Mouse (Mus musculus): ENCODE results near the gene Fem1a. TPM values are rescaled to one million over a fixed set of nuclear protein-coding genes. Genes with fewer than 3 reads are reported as not detected.

Fem1a gene
- total RNA-seq, 2 experiments from 2014 or later = 41.6 to 44.7 TPM

GRCm38 (mm10) chr17:56300186-56300585 lies 43.6 kb downstream of the Fem1a start, which contains the start of gene Arrdc5:
Gene Arrdc5 (minus strand): TSS chr17:56300286.
- no peak for DNase-seq (ENCODE audit: low spot score in 2 of 2)

DNA sequence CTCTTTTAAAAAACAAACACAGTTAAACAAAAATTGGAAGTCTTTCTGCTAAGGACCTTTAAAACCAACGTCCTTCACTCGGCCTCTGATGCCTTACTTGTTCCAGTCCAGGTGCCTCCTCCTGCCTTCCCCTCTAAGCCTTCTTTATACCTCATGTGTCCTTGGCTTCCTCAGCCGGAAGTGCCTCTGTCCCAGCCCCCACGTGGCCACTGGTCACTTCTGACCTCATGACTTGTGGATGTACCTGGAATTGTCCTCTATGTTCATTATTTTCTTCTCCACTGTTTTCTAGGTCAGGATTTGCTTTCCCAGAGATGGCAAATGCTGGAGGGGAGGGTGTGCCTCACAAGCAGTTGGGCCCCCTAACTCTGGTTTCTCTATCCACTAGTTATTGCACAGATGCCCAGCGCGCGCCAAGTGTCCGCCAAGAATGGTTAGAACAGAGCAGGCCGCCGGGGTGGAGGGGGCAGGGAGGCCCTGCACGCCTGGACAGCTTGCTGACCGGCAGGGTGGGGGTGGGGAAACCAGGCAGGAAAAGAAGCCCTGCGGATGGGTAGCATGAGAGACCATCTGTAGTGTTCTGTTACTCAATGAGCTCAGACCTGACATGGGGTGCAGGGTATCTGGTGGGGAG lies 45.9 kb downstream of the Fem1a start:
- no peak for DNase-seq (ENCODE audit: low spot score in 2 of 2)

DNA sequence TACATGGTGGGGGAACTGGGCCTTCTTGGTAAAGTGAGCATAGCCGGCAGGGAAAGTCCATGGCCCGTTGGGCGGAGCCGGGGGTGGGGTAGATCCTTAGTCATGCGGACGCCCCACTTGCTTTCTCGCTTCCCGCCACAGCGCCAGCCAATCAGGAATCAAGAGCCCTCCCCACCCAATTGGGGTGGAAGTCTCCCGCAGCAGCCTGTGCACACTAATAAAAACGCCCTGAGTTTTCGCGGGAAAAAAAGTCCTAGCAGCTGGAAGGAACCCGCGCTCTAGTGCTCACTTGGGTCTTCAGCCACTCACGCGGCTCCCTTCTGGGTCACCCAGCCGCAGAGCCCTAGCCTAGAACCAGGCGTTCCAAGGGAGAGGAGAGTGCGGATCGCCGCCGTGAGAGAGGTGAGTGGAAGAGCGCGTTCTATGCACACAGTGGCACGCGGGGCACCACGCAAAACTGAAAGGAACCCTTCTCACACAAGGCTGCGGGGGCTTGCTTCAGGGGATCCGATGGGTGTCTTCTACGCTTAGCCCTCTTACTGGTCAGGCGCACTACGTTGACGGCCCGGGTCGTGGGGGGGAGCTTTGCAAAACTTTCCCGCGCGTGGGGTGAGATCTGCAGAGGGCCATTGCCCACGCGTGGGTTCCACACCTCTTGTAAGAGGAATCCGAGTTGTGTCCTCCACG lies 46.7 kb downstream of the Fem1a start, which contains the start of gene Uhrf1:
TSS of gene Uhrf1 (plus strand) at position 162 of the 687 bp plus-strand sequence.
- DNase-seq (ENCODE audit: low spot score in 2 of 2) = no peak

DNA sequence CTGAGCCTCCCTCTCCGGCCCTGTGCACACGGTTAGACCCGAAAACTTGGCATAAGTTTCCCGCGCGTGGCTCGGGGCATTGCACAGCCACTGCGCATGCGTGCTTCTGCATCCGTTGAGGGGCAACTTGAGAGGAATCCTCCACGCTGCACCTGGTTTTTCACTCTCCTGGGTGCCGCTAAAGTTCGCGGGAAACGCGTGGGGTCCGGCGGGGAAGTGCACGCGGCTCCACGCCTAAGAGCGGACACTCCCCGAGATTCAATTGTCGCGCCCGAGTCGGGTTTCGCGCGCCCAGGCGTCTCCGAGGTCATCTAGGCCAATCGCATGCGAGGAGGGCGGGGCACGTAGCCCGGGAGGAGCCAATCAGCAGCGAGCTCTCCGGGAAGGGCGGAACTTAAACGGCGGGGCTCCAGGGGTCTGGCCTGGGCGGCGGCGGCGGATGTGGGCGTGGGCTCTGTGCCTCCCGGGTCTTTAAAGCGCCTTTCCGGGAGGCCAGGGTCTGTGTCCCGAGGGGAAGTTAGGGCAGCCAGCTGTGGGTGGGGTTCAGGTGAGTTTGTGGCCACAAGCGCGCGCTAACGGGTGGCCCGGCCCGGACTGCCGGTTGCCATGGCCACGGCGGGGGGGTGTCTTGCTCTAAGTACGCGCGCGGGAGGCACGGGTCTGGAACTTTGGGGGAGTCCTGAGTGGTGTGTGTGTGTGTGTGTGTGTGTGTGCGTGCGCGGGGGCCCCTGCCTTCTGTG lies 47.4 kb downstream of the Fem1a start:
- peak; percentile 91 to 93 for DNase-seq (ENCODE audit: low spot score in 2 of 2)

DNA sequence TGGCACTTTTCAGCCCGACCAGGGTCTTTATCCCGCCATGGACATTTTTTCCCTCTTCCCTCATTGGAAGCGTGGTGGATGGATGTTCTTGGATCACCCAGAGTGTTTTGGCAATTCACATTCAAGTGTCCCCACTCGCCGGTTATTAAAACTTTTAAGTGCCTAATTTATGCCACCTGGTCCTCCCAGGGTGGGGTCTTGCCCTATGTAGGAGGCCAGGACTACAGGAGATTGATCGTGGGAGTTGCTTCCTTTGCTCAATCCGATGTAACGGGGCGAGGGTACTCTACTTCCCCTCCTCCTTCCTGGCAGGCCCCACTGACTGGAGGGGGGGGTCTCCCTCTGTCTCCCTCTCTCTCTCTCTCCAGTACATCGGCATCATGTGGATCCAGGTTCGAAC lies 48.1 kb downstream of the Fem1a start:
- DNase-seq (ENCODE audit: low spot score in 2 of 2) = no peak

DNA sequence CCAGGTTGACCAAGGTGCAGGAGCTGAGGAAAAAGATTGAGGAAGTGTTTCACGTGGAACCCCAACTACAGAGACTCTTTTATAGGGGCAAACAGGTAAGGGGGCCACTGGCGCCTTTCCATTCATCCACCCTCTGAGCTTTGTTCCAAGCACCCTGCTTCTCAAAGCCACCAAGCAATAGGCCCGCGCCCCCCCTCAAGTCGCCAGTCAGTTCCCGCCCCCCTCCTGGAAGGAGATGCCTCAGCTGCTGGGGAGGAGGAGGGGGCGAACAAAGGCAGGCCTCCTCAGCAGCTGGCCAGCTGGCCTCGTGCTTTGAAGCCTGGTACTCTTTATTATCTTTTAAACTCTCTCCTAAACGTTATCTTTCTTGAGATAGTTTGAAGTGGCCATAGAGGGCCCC lies 48.5 kb downstream of the Fem1a start:
- DNase-seq (ENCODE audit: low spot score in 2 of 2) = no peak

- DNase-seq (ENCODE audit: low spot score in 2 of 2) = no peak
Measured at GRCm38 (mm10) chr17:56305826-56306225, 49.2 kb downstream of the Fem1a start.

- no peak for DNase-seq (ENCODE audit: low spot score in 2 of 2)
Measured at GRCm38 (mm10) chr17:56308088-56308487, 51.5 kb downstream of the Fem1a start.

DNA sequence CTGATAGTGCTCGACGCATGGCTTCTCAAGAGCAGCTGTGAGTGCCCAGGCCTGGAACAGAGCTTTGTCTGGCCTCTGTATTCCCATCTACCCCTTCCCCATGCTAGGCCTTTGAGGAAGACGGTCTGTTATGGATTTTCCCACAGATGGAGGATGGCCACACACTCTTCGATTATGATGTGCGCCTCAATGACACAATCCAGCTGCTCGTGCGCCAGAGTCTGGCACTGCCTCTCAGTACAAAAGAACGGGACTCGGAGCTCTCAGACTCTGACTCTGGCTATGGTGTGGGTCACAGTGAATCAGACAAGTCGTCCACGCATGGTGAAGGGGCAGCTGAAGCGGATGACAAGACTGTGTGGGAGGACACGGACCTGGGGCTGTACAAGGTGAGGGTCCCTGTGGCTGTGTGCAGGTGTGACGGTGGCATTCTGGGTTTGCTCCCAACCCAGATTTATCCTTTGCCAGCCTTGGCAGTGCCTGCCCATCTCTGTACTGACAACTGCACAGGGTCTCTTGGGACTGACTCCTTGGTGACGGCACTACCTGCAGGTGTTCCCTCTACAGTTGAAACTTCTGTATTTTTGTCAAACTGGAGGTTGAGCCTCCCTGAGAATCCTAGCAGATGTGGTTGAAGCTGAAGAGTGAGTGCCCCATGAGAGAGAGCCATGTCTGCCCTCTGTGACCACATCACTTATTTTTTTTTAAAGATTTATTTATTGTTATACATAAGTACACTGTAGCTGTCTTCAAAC lies 52.8 kb downstream of the Fem1a start:
- no peak for DNase-seq (ENCODE audit: low spot score in 2 of 2)

Small RNA genes lying within 50 kb of the gene (microRNA-seq; reads per million reads assigned to microRNA genes)
- gene Mir7b = 1,832 to 2,955 reads per million in 2 experiments

Other genes starting within 250 kb of the Fem1a start
- gene Sh3gl1, start 220.2 kb upstream of the Fem1a start, total RNA-seq (2021) = 10 to 100 TPM; 64.9 to 67.5 TPM
- gene Chaf1a, start 216.4 kb upstream of the Fem1a start, total RNA-seq (2021) = 1 to 10 TPM; 3.5 to 5.0 TPM
- 10 to 100 TPM; 64.4 to 72.8 TPM for gene Ubxn6, start 181.8 kb upstream of the Fem1a start, total RNA-seq (2021)
- gene Hdgfl2, start 177.2 kb upstream of the Fem1a start, total RNA-seq (2021) = 100 to 1,000 TPM; 104 to 115 TPM
- gene Plin4, start 147.0 kb upstream of the Fem1a start, total RNA-seq (2021) = 1 to 10 TPM; 1.3 to 2.5 TPM
- gene Plin5, start 139.2 kb upstream of the Fem1a start, total RNA-seq (2021) = 1 to 10 TPM; 1.1 to 1.4 TPM
- gene Lrg1, start 134.8 kb upstream of the Fem1a start, total RNA-seq (2021) = under 1 TPM; 0.62 to 0.81 TPM
- 100 to 1,000 TPM; 140 to 142 TPM for gene Sema6b, start 116.5 kb upstream of the Fem1a start, total RNA-seq (2021)
- 1 to 10 TPM; 6.2 to 6.6 TPM for gene Tnfaip8l1, start 94.3 kb upstream of the Fem1a start, total RNA-seq (2021)
- gene Mydgf, start 72.9 kb upstream of the Fem1a start, total RNA-seq (2021) = 10 to 100 TPM; 43.3 to 46.0 TPM
- 10 to 100 TPM; 49.4 to 52.4 TPM for gene Dpp9, start 37.9 kb upstream of the Fem1a start, total RNA-seq (2021)
- gene Ticam1, start 20.0 kb downstream of the Fem1a start, total RNA-seq (2021) = 1 to 10 TPM; 6.2 to 7.4 TPM
- 1 to 10 TPM; 5.1 to 9.1 TPM for gene Plin3, start 36.1 kb downstream of the Fem1a start, total RNA-seq (2021)
- not detected for gene Arrdc5, start 43.5 kb downstream of the Fem1a start, total RNA-seq (2021)
- gene Uhrf1, start 46.5 kb downstream of the Fem1a start, total RNA-seq (2021) = 1 to 10 TPM; 2.4 to 5.0 TPM
- gene Kdm4b, start 69.3 kb downstream of the Fem1a start, total RNA-seq (2021) = 10 to 100 TPM; 79.7 to 84.5 TPM
- gene Ptprs, start 219.7 kb downstream of the Fem1a start, total RNA-seq (2021) = 100 to 1,000 TPM; 771 to 772 TPM

All from layer of hippocampus, postnatal 14 days (tissue).